Mouse (Mus musculus): Measurements from ENCODE around the gene Ckap5.
"Not testable (repeated sequence)": the region's sequence is repeated elsewhere in the genome, so short reads cannot be mapped to it uniquely, and the experiment has no call there.

Gene Ckap5

GRCm38 (mm10) chr2:91526294-91527146, at the start of gene Ckap5:
Gene Ckap5 (plus strand): TSS chr2:91526762.
- DNase-seq (ENCODE audit: low spot score), result peak; percentile 87

DNA sequence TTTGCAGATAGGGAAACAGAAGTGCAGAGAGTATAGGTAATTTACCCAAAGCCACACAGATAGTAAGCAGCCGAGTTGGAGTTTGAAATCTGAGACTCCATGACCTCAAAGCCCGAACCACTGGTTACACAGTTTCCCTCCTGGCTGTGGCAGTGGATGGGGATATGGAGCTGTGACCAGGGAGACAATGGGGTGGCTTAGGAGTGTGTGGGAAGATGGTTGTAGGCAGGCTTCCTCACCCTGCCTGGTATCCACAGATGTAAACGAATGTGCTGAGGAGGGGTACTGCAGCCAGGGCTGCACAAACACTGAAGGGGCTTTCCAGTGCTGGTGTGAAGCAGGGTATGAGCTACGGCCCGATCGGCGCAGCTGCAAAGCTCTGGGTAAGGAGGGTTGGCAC, 49.7 kb upstream of the Ckap5 start:
- no peak for DNase-seq (ENCODE audit: low spot score)

- no peak for DNase-seq (ENCODE audit: low spot score)
Measured at GRCm38 (mm10) chr2:91480399-91480801, 46.2 kb upstream of the Ckap5 start.

DNA sequence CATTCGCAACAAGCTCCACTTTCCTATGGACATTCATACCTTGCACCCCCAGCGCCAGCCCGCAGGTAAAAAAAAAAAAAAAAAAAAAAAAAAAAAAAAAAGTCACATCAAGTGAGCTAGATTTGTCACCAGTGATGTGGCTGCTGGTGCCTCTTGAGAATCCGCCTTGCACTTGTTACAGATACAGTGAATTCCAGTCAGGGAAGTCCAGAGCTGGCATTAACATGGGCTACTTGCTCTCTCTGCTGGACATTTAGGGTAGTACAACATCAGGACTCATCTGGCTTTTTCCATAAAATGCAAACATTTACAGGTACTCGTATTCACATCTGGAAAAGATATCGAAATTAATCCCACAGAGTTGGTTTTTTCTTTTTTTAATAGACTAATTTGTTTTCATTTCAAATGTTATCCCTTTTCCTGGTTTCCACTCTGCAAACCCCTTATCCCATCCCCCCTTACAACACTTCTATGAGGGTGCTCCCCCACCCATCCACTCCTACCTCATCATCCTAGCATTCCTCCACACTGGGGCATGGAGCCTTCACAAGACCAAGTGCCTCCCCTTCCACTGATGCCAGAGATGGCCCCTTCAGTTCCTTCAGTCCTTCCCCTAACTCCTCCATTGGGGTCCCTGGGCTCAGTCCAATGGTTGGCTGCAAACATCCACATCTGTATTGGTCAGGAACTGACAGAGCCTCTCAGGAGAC, 45.6 kb upstream of the Ckap5 start:
- DNase-seq (ENCODE audit: low spot score), result no peak

- no peak for DNase-seq (ENCODE audit: low spot score)
Measured at GRCm38 (mm10) chr2:91484698-91485097, 41.9 kb upstream of the Ckap5 start.

- DNase-seq (ENCODE audit: low spot score), result no peak
Measured at GRCm38 (mm10) chr2:91485256-91485655, 41.3 kb upstream of the Ckap5 start.

- DNase-seq (ENCODE audit: low spot score), result not testable (repeated sequence)
Measured at GRCm38 (mm10) chr2:91487295-91487694, 39.3 kb upstream of the Ckap5 start.

DNA sequence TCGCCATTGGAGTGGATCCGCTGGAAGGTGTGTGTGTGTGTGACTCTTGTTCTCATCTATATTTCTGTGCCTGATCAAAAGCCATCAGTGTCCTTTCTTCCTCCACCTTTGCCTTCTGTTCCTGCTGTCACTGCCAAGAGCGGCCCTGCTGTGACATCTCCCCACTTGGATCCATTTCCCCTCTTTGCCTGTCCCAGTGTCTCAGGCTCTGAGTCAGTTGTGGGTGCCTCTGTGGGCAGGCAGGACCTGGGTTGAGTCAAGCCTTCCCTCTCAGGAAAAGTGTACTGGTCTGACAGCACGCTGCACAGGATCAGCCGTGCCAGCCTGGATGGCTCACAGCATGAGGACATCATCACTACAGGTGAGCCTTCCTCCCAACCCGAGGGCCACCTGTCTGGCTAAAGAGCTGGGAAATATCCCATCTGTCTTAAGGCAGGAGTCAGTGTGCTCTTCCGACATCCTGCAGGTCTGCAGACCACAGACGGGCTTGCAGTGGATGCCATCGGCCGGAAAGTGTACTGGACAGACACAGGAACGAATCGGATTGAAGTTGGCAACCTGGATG, 34.4 kb upstream of the Ckap5 start:
- DNase-seq (ENCODE audit: low spot score), result no peak

DNA sequence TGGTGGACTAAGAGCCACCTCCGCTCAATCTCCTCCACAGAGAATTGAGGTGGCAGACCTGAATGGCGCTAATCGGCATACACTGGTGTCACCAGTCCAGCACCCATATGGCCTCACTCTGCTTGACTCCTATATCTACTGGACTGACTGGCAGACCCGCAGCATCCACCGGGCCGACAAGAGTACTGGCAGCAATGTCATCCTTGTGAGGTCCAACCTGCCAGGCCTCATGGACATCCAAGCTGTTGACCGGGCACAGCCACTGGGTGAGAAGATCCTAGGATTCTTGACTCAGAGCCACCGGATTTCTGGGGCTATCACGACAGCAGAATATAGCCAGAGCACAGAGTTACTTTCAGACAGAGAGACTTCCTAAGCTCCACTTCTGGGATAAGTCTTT, 32.6 kb upstream of the Ckap5 start:
- no peak for DNase-seq (ENCODE audit: low spot score)

DNA sequence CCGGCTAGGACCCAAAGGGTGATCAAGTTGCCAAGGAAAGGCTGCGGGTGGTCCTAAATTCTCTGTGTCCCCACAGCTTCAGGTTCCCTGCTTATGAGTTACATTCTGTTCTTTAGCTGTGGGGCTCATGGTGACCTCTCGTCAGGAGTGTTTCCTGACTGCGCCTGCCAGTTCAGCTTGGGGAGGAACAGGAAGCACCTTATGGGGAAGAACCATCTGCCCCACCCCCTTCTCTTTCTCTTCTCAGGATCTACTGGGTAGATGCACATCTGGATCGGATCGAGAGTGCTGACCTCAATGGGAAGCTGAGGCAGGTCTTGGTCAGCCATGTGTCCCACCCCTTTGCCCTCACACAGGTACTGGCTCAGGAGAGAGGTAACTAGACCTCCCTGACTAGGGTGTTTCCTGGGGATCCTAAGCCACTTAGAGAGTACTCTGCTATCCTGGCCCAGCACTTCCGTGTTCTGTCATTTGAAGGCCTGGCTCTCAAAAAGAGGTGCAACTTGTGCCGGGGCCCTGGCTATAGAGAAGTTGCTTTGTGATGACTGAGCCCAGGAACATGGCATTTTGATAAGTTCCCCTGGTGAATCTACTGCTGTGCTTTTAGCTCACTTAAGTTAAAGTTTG, 28.4 kb upstream of the Ckap5 start:
- DNase-seq (ENCODE audit: low spot score), result no peak

DNA sequence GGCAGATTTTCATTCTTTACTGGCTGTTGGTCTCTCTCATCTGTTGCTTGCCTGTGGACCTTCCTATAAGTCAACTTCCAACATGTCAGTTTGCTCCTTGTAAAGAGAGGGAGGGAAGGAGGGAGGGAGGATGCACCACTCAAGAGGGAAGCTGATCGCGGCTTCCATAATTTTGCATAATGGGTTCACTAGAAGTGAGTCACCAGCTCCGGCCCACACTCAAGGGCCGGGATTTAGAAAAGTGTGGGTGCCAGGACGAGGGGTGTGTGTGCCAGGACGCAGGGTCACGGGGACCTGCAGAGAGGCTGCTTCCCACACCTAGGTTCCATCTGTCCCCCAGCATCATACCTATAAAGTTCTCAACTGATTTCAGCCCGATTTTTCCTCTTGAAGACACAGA, 18.5 kb upstream of the Ckap5 start:
- DNase-seq (ENCODE audit: low spot score), result no peak

GRCm38 (mm10) chr2:91517186-91517585, 9.4 kb upstream of the Ckap5 start:
- DNase-seq (ENCODE audit: low spot score), result no peak

- no peak for DNase-seq (ENCODE audit: low spot score)
Measured at GRCm38 (mm10) chr2:91527147-91527486, 555 bp downstream of the Ckap5 start.

- DNase-seq (ENCODE audit: low spot score), result peak; percentile 82
Measured at GRCm38 (mm10) chr2:91537588-91538205, 11.1 kb downstream of the Ckap5 start.

GRCm38 (mm10) chr2:91568125-91568524, 41.6 kb downstream of the Ckap5 start:
- no peak for DNase-seq (ENCODE audit: low spot score)

GRCm38 (mm10) chr2:91580894-91581293, 54.3 kb downstream of the Ckap5 start:
- no peak for DNase-seq (ENCODE audit: low spot score)

GRCm38 (mm10) chr2:91586242-91586641, 59.7 kb downstream of the Ckap5 start:
- DNase-seq (ENCODE audit: low spot score), result no peak

DNA sequence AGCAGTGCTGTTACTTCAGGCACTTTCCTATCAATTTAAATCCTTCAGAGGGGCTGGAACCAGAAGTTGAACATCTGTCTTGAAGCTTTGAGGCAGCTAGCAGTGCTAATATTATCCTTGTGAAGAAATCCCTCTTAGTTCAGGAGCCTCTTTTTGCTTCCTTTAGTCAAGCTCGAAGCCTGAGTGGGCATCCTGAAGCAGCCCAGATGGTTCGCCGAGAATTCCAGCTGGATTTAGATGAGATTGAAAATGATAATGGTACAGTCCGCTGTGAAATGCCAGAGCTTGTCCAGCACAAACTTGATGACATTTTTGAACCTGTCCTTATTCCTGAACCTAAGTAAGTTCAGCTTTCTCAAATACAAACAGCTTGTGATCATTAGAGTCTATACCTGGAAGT, 73.9 kb downstream of the Ckap5 start:
- no peak for DNase-seq (ENCODE audit: low spot score)

DNA sequence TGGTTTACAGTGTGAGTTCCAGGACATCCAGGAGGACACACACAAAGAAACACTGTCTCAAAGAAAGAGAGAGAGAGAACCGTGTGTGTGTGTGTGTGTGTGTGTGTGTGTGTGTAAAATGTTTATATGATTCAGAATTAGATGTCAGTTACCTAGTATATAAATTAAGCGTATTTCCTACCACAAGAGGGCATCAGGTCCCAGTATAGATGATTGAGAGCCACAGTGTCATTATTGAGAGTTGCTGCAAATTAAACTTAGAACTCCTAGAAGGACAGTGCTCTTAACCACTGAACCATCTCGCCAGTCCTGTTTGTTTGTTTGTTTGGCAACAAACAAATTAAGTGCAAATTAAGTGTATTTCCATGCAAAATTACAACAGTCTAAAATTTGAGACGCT, 75.8 kb downstream of the Ckap5 start:
- no peak for DNase-seq (ENCODE audit: low spot score)

- not testable (repeated sequence) for DNase-seq (ENCODE audit: low spot score)
Measured at GRCm38 (mm10) chr2:91609370-91609769, 82.8 kb downstream of the Ckap5 start.

DNA sequence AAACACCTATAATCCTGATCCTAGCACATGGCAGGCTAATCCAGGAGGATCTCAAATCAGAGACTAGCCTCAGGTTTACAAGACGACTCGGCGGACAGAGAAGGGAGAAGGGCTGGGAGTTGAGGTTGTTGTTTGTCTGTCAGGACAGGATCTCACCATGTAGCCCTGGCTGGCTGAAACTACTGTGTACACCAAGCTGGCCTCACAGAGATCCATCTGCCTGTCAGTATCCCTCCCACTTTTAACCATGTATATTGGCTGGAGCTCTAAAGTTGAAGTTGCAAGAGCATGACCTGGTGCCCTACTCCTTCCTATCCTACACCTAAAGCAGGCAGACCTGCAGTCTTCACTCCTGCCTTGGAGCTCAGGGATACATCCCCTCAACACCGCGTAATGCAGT, 95.8 kb downstream of the Ckap5 start:
- no peak for DNase-seq (ENCODE audit: low spot score)

GRCm38 (mm10) chr2:91623366-91623765, 96.8 kb downstream of the Ckap5 start:
- not testable (repeated sequence) for DNase-seq (ENCODE audit: low spot score)
